Mouse (Mus musculus): Measurements from ENCODE around the gene Cep57l1.
"Not testable (repeated sequence)": the region's sequence is repeated elsewhere in the genome, so short reads cannot be mapped to it uniquely, and the experiment has no call there.

Gene Cep57l1

DNA sequence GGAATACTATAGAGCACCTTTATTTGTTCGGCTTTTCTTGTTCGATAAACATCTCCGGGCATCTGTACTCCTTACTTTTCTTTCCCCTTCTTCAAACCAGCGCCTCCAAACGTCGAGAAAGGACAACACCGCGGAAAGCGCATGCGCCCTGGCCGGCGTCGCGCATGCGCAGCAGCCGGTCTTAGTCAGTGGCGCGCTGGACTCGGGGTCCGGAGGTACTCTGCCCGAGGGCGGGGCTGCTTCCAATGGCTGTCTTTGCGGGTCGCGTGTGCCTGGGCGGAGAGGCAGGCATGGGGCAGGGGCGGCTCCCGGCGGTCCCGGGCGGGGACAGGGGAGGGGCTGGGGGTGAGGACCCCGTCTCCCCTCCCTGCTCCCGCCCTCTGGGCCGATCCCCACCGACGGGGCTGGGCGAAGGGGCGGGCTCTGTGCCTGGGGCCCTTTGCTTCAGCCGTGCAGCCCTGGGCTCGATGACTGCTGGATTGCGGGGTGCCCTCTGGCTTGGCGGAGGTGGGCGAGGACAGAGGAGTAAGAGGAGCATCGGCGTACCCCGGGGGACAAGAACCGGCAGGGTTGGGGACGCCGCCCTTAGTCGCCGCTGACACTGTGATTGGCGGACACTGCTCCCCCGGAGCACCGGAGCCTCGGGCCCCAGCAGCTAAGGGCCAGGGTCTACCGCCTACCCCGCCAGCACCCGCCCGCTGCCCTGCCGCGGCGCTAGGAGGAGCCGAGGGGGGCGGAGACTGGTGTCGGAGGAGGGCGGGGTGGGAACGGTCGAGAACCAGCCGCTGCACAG is at the start of gene Cep57l1, which contains the start of gene Sesn1:
Gene Cep57l1, minus strand, starts transcription at position 101 of the 793 bp plus-strand sequence.
Gene Sesn1, plus strand, starts transcription at position 165 of the 793 bp plus-strand sequence.
- ATAC-seq (ENCODE audit: insufficient number of reproducible peaks, low FRiP score, low TSS enrichment), result peak; percentile 70

GRCm38 (mm10) chr10:41848721-41849120 is 39.0 kb upstream of the Cep57l1 start:
- ATAC-seq (ENCODE audit: insufficient number of reproducible peaks, low FRiP score, low TSS enrichment), result no peak

DNA sequence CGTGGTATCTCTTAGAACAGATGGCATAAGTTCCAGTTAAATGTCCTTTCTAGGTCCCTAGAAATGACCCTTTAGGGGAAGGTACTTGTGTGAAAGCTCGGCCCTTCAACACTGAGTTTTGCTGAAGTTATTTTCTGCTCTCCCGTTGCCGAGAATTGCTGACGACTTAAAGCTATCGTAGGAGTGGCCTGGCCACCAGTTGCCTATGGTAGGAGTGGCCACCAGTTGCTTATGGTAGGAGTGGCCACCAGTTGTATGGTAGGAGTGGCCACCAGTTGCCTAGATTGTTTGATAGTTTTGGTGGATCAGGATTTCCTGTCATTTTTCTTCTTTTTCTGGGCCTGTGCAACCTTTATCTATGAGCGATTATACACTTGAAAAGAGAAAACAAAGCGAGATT is 38.1 kb upstream of the Cep57l1 start:
- no peak for ATAC-seq (ENCODE audit: insufficient number of reproducible peaks, low FRiP score, low TSS enrichment)

- ATAC-seq (ENCODE audit: insufficient number of reproducible peaks, low FRiP score, low TSS enrichment), result no peak
Observed at GRCm38 (mm10) chr10:41838911-41839310, 29.2 kb upstream of the Cep57l1 start.

GRCm38 (mm10) chr10:41834131-41834530 is 24.5 kb upstream of the Cep57l1 start:
- ATAC-seq (ENCODE audit: insufficient number of reproducible peaks, low FRiP score, low TSS enrichment), result peak; percentile 78

DNA sequence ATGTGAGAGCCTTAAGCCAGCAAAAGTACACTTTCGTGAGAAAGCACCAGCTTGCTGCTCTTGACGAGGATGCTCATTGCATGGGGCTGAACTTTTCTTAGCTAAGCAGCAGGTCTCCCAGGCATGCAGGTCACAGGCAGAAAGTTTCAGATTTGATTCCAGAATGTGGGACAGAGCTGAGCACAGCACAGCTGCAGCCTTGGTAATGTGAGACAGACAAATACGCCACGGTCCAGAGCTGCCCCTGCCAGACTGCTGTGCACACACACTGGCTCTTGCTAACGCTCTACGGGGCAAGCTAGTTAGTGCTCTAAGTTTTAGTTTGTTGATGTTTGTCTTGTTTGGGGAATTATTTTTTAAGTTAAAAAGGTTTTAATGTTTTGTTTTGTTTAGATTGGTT is 22.5 kb upstream of the Cep57l1 start:
- no peak for ATAC-seq (ENCODE audit: insufficient number of reproducible peaks, low FRiP score, low TSS enrichment)

GRCm38 (mm10) chr10:41830851-41831522 is 21.3 kb upstream of the Cep57l1 start:
- peak; percentile 50; the same call in 1 of the 2 replicates for ATAC-seq (ENCODE audit: insufficient number of reproducible peaks, low FRiP score, low TSS enrichment)

DNA sequence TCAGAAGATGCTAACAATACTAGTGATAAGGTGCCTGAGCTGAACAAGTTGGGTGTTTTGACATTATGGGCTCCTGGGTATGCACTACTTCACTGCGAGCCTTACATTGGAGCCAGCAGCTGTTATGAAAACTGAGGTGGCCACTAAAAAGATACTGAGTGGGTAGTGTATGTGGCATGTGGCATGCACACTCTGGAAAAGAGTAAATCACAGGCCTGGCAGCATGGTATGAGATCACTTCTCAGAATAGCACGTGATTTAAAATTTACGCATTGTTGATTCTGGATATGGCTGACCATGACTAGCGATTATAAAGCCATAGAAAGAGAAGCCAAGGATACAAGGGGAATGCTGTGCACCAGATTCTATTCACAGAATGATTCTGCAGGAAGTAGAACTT is 20.8 kb upstream of the Cep57l1 start:
- ATAC-seq (ENCODE audit: insufficient number of reproducible peaks, low FRiP score, low TSS enrichment), result no peak

- ATAC-seq (ENCODE audit: insufficient number of reproducible peaks, low FRiP score, low TSS enrichment), result no peak
Observed at GRCm38 (mm10) chr10:41829980-41830379, 20.3 kb upstream of the Cep57l1 start.

GRCm38 (mm10) chr10:41829191-41829590 is 19.5 kb upstream of the Cep57l1 start:
- no peak for ATAC-seq (ENCODE audit: insufficient number of reproducible peaks, low FRiP score, low TSS enrichment)

DNA sequence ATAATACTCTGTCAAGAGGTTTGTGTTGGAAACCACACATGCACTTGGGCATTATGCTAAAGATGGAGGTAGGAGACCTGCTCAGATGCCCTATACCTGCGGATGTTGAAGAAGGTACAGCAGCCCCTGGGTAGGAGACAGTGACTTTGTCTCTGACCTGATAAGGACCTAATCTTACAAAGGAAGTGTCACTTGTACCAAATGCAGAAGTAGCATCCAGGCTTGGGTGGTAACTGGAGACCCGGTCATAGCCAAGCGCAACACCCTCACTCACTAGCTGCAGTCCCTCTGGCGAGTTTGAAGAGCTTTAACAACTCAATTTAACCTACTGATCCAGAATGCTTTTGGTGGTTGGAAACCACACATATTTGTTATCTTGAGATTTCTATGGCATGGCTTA is 18.1 kb upstream of the Cep57l1 start:
- no peak for ATAC-seq (ENCODE audit: insufficient number of reproducible peaks, low FRiP score, low TSS enrichment)

DNA sequence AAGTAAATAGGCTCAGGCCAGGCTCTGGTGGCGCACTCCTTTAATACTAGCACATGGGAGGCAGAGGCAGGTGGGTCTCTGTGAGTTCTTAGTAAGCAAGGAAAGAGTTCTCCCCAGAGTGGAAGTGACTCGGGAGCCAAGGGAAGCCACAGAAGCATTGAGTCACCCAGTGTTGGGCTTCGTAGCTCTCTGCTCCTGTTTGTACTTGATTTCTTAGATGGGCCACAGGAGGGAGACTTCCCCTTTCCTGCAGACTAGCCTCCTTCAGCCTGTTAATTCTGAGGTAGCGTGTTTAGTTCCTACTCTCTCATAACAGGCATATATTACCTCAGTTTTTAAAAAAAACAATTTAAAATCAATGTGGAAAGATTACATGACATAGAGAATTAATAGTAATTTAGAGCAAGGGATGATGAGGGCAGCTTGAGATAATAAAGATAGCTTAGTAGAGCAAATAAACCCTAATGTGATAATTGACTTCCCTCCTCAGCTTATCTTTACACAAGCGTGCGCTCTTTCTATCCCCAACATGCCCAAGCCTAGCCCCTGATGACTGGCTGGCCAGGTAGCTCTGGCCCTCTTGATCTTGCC is 16.9 kb upstream of the Cep57l1 start:
- no peak for ATAC-seq (ENCODE audit: insufficient number of reproducible peaks, low FRiP score, low TSS enrichment)

- ATAC-seq (ENCODE audit: insufficient number of reproducible peaks, low FRiP score, low TSS enrichment), result no peak
Observed at GRCm38 (mm10) chr10:41825996-41826395, 16.3 kb upstream of the Cep57l1 start.

- ATAC-seq (ENCODE audit: insufficient number of reproducible peaks, low FRiP score, low TSS enrichment), result no peak
Observed at GRCm38 (mm10) chr10:41825041-41825440, 15.4 kb upstream of the Cep57l1 start.

GRCm38 (mm10) chr10:41823916-41824315 is 14.2 kb upstream of the Cep57l1 start:
- ATAC-seq (ENCODE audit: insufficient number of reproducible peaks, low FRiP score, low TSS enrichment), result no peak

GRCm38 (mm10) chr10:41823282-41823675 is 13.6 kb upstream of the Cep57l1 start:
- ATAC-seq (ENCODE audit: insufficient number of reproducible peaks, low FRiP score, low TSS enrichment), result not testable (repeated sequence)

GRCm38 (mm10) chr10:41822573-41823281 is 13.1 kb upstream of the Cep57l1 start:
- no peak for ATAC-seq (ENCODE audit: insufficient number of reproducible peaks, low FRiP score, low TSS enrichment)

- no peak for ATAC-seq (ENCODE audit: insufficient number of reproducible peaks, low FRiP score, low TSS enrichment)
Observed at GRCm38 (mm10) chr10:41821171-41821570, 11.5 kb upstream of the Cep57l1 start.

GRCm38 (mm10) chr10:41820401-41820800 is 10.7 kb upstream of the Cep57l1 start:
- no peak for ATAC-seq (ENCODE audit: insufficient number of reproducible peaks, low FRiP score, low TSS enrichment)

DNA sequence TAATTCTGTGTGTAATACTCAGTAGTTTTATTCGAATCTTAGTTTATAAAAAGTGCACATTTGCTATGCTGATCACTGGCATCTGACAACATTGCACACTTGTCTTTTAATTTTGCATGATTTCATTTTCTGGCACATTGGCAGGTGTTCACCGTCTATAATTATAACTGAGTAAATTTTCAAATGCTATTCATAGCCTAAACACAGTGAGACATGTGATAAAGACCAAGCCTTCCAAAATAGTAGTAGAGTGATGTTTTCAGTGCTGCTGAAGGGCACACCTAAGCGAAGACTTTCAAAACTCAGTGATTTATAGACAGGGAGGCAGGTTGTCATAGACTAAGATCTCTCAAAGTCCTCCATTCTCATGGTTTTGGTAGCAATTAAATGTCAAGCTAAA is 9.6 kb upstream of the Cep57l1 start:
- 0 out of 2 replicates have a peak, but pooled peaks have one; percentile 45 for ATAC-seq (ENCODE audit: insufficient number of reproducible peaks, low FRiP score, low TSS enrichment)

DNA sequence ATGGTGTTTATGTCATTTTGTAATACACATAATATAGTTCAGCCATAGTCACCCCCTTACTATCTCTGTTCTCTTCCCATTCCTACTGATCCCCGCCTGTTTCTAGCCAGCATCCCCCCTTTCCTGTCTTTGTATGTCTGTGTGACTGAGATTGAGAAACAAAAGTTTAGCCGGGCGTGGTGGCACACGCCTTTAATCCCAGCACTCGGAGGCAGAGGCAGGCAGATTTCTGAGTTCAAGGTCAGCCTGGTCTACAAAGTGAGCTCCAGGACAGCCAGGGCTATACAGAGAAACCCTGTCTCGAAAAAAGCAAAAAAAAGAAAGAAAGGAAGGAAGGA is 9.0 kb upstream of the Cep57l1 start:
- not testable (repeated sequence) for ATAC-seq (ENCODE audit: insufficient number of reproducible peaks, low FRiP score, low TSS enrichment)

Measured in cerebellum, adult (tissue).